Mouse (Mus musculus) kidney, postnatal 0 days (tissue): Measurements from ENCODE around the gene Eef1a1. TPM values are rescaled to one million over a fixed set of nuclear protein-coding genes. Genes with fewer than 3 reads are reported as not detected.
"Not testable (repeated sequence)": the region's sequence is repeated elsewhere in the genome, so short reads cannot be mapped to it uniquely, and the experiment has no call there.

Source experiments
- ATAC-seq: fragments of 200-750 bp; cut with Nextera tagmentation; replicated peaks from 2 replicates; pipeline ENCODE4 v1.8.0; 2017; ENCODE audit warnings: low read depth, moderate number of reproducible peaks, moderate TSS enrichment, moderate library complexity; ENCODE audit not compliant: low FRiP score
- DNase-seq: peaks from one replicate; pipeline ENCODE4 v3.0.0-alpha.2; 2016; ENCODE audit warnings: low spot score
- H3K27ac ChIP-seq: fragments of 300-500 bp; sonication (generic); 2 replicates; pipeline ENCODE4 v1.5.1; 2014; ENCODE audit warnings: mild to moderate bottlenecking
- H3K27me3 ChIP-seq: fragments of 300-500 bp; sonication (generic); 2 replicates; pipeline ENCODE4 v1.6.1; 2014; ENCODE audit warnings: low read length, mixed read lengths; ENCODE audit not compliant: insufficient read depth
- H3K36me3 ChIP-seq: fragments of 300-500 bp; sonication (generic); 2 replicates; pipeline ENCODE4 v1.6.1; 2014; ENCODE audit warnings: low read length, mixed read lengths; ENCODE audit not compliant: insufficient read depth
- H3K4me1 ChIP-seq: fragments of 300-500 bp; sonication (generic); replicated peaks from 2 replicates; pipeline ENCODE4 v1.6.1; 2014; ENCODE audit warnings: antibody characterized with exemption, low read length, mixed read lengths; ENCODE audit not compliant: insufficient read depth
- H3K4me2 ChIP-seq: fragments of 300-500 bp; sonication (generic); 2 replicates; pipeline ENCODE4 v1.6.1; 2014; ENCODE audit warnings: mild to moderate bottlenecking, low read length, moderate library complexity, mixed read lengths
- H3K4me3 ChIP-seq: fragments of 300-500 bp; sonication (generic); replicated peaks from 2 replicates; pipeline ENCODE4 v1.5.1; 2014; ENCODE audit warnings: low read depth, low read length
- H3K9ac ChIP-seq: fragments of 300-500 bp; sonication (generic); 2 replicates; pipeline ENCODE4 v1.6.1; 2014; ENCODE audit warnings: low read depth, low read length
- H3K9me3 ChIP-seq: fragments of 300-500 bp; sonication (generic); replicated peaks from 2 replicates; pipeline ENCODE4 v1.6.1; 2016; ENCODE audit warnings: low read length, inconsistent platforms, mixed read lengths
- CTCF ChIP-seq: IDR thresholded peaks from 2 replicates; pipeline ENCODE4 v1.5.1; 2016; ENCODE audit warnings: antibody characterized with exemption, low read depth, mild to moderate bottlenecking, moderate library complexity
- WGBS: fragments of 180-500 bp; shearing (Covaris S2); extraction: QIAGEN DNeasy Blood & Tissue Kit; methylation state at CpG from one replicate; pipeline ENCODE4 v1.1.7; 2014; 5-methylcytosine and 5-hydroxymethylcytosine counted together
- polyA plus RNA-seq: library from polyadenylated mRNA; unstranded; fragments of >200 nt; fragmentation: Nextera tagmentation; extraction: Ambion mirVana; gene quantifications from 2 replicates; pipeline ENCODE4 v1.2.1, GENCODE M21; 2015

Gene Eef1a1
- polyA plus RNA-seq, 1 experiment from 2014 or later = 4,728 TPM

- WGBS = 2% methylated on average over 40 of the region's 40 CpGs
- peak overlapping the region; percentile 60 for H3K9ac ChIP-seq
- peak overlapping the region; percentile 77 for H3K27ac ChIP-seq
Measured at GRCm38 (mm10) chr9:78520780-78521601, 32.0 kb upstream of the Eef1a1 start.

GRCm38 (mm10) chr9:78520127-78520779, 31.3 kb upstream of the Eef1a1 start:
- 5% methylated on average over 15 of the region's 15 CpGs for WGBS
- Histone ChIP-seq H3K36me3 (no peaks in the 10 kb centered on the region), H3K4me1 (0 out of 2 replicates have a peak, but pooled peaks cover 6% of the 10 kb centered on the region), H3K9me3 (no peaks in the 10 kb centered on the region), H3K9ac (peak overlapping the region; percentile 60; the same call in 1 of the 2 replicates), H3K27ac (peak overlapping the region; percentile 77), H3K4me2 (peak overlapping the region; percentile 88), H3K27me3 (no peaks in the 10 kb centered on the region), H3K4me3 (peak overlapping the region; percentile 43)
- ATAC-seq = peak; percentile 88
- peak; percentile 86 for DNase-seq
- TF ChIP-seq CTCF = no peak

More at GRCm38 (mm10) chr9:78520780-78521601, 32.0 kb upstream of the Eef1a1 start:
- TF ChIP-seq CTCF = no peak
- Histone ChIP-seq H3K4me2 (peak overlapping the region; percentile 88), H3K36me3 (no peaks in the 10 kb centered on the region), H3K27me3 (no peaks in the 10 kb centered on the region), H3K4me3 (peak overlapping the region; percentile 43), H3K9me3 (no peaks in the 10 kb centered on the region), H3K4me1 (0 out of 2 replicates have a peak, but pooled peaks cover 6% of the 10 kb centered on the region)
- DNase-seq = peak; percentile 40
- ATAC-seq = peak; percentile 53

GRCm38 (mm10) chr9:78517237-78517636, 28.3 kb upstream of the Eef1a1 start:
- H3K4me1 ChIP-seq, H3K27ac ChIP-seq, ATAC-seq, H3K27me3 ChIP-seq, H3K9me3 ChIP-seq, H3K4me3 ChIP-seq, H3K4me2 ChIP-seq, DNase-seq, H3K36me3 ChIP-seq, H3K9ac ChIP-seq: not testable (repeated sequence)
- peak; percentile 19; the same call in 1 of the 2 replicates for TF ChIP-seq CTCF
- WGBS = 67% methylated on average over 3 of the region's 3 CpGs

- Histone ChIP-seq H3K4me2 (no peak overlapping the region), H3K27me3 (no peaks in the 10 kb centered on the region), H3K4me3 (no peak overlapping the region), H3K36me3 (no peaks in the 10 kb centered on the region), H3K27ac (no peak overlapping the region), H3K9me3 (no peaks in the 10 kb centered on the region), H3K9ac (no peak overlapping the region), H3K4me1 (0 out of 2 replicates have a peak, but pooled peaks cover 3% of the 10 kb centered on the region)
- ATAC-seq = no peak
- TF ChIP-seq CTCF = no peak
- DNase-seq = no peak
- 55% methylated on average over 3 of the region's 3 CpGs for WGBS
Measured at GRCm38 (mm10) chr9:78516125-78516524, 27.2 kb upstream of the Eef1a1 start.

- no peak overlapping the region for H3K9ac ChIP-seq
- no peaks in the 10 kb centered on the region for H3K4me1 ChIP-seq
- WGBS = 81% methylated on average over 4 of the region's 4 CpGs
- H3K4me3 ChIP-seq = no peak overlapping the region
- no peak overlapping the region for H3K4me2 ChIP-seq
- TF ChIP-seq CTCF = no peak
- H3K27me3 ChIP-seq = no peaks in the 10 kb centered on the region
- H3K9me3 ChIP-seq = no peaks in the 10 kb centered on the region
- H3K27ac ChIP-seq = no peak overlapping the region
- no peaks in the 10 kb centered on the region for H3K36me3 ChIP-seq
- DNase-seq = no peak
- no peak for ATAC-seq
Measured at GRCm38 (mm10) chr9:78514681-78515080, 25.7 kb upstream of the Eef1a1 start.

- Histone ChIP-seq H3K27ac (no peak overlapping the region), H3K4me3 (no peak overlapping the region), H3K9ac (no peak overlapping the region), H3K27me3 (no peaks in the 10 kb centered on the region), H3K36me3 (no peaks in the 10 kb centered on the region), H3K4me1 (no peaks in the 10 kb centered on the region), H3K9me3 (no peaks in the 10 kb centered on the region), H3K4me2 (no peak overlapping the region)
- WGBS = 69% methylated on average over 6 of the region's 6 CpGs
- TF ChIP-seq CTCF = no peak
- DNase-seq (no peak), ATAC-seq (no peak)
Measured at GRCm38 (mm10) chr9:78513776-78514500, 25.0 kb upstream of the Eef1a1 start.
